Mouse (Mus musculus) megakaryocyte, embryonic 14.5 days (primary cell): ENCODE data around the gene H2-T22.
"Not testable (repeated sequence)": the region's sequence is repeated elsewhere in the genome, so short reads cannot be mapped to it uniquely, and the experiment has no call there.

ENCODE experiments used
- FLI1 ChIP-seq: IDR thresholded peaks from 2 replicates; pipeline ENCODE4 v1.6.1; 2012; ENCODE audit warnings: low read length, inconsistent platforms, mixed read lengths
- GATA1 ChIP-seq: IDR thresholded peaks from 3 replicates; pipeline ENCODE4 v1.6.1; 2012; ENCODE audit warnings: mixed read lengths, low read length, inconsistent platforms, borderline replicate concordance

GRCm38 (mm10) chr17:36091933-36092332, 49.4 kb upstream of the H2-T22 start:
- TF ChIP-seq GATA1, FLI1: not testable (repeated sequence)
